9 mouse cellular contexts compared by ENCODE assay signal in the genomic region with DNA sequence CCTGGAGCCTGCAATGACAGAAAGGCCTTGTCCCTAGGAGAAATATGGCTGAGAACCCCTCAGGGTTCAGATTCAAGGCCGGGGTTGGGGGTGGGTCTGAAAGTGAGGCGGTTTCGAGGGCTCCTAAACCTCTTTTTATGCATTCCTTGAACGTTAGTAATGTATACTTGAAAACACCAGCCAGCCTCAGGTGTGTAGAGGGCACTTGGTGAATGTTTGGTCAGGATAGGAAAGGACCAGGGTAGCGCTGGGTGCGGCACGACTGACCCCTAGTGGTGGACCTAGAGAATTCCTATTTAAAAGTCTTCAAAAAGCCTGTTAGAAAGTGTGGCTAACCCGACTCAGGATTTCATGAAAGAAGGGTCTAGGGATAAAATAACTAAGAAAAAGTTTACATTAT.
DNase-seq lines count a peak whose midpoint lies in the region; ATAC-seq and TF ChIP-seq lines count a peak whose summit lies in the region.
"Had no signal": no experiment of that assay in that cellular context is flagged by ENCODE, and none has a peak within 500 bp of the region (broad histone marks: within the 10 kb centered on the region; RNA-seq: fewer than 3 reads in every experiment).

No protein-coding gene starts in this region.

- intact Hi-C loops in heart, postnatal 10 days (cut with DNase I) = loop anchor here (2.0 to 10.0 kb wide), 3 partner anchors 213 to 479 kb away; a partner anchor contains a TSS

- no peak overlapping the region for H3K9ac ChIP-seq in heart, embryonic 12.5 days
- no peak overlapping the region for H3K9ac ChIP-seq in hindbrain, postnatal 0 days (replicated peaks; ENCODE audit: low read length)

- DNase-seq in heart, postnatal 10 days = peak; percentile 39 to 72
- DNase-seq in A20 (ENCODE audit: low read depth, low spot score) = peak; percentile 43
- DNase-seq in embryo, embryonic 10 days (ENCODE audit: low spot score) = peak; percentile 84
- peak; percentile 71 for DNase-seq in hindbrain, postnatal 0 days (ENCODE audit: low spot score)
- DNase-seq in lung, postnatal 10 days = peak; percentile 62
- peak; percentile 73 for DNase-seq in testis, postnatal 10 days (ENCODE audit: low spot score)

- TF ChIP-seq CTCF in hindbrain, postnatal 0 days (IDR thresholded peaks at IDR 0.05; ENCODE audit: low read depth) = peak; percentile 84

- H3K27ac ChIP-seq in heart, embryonic 12.5 days (ENCODE audit: poor library complexity, severe bottlenecking) = no peak overlapping the region
- H3K27ac ChIP-seq in hindbrain, postnatal 0 days = no peak overlapping the region
- H3K27ac ChIP-seq: macrophage had no signal

- no peak for ATAC-seq in heart, embryonic 12.5 days (ENCODE audit: insufficient number of reproducible peaks, low FRiP score)
- peak; percentile 32 for ATAC-seq in activated CD4-positive, CD25-positive, alpha-beta regulatory T cell, adult 4 months
- peak; percentile 25; the same call in 1 of the 2 replicates for ATAC-seq in hindbrain, postnatal 0 days

- WGBS in heart, embryonic 12.5 days = 21% methylated on average over 8 of the region's 8 CpGs
- 28% methylated on average over 8 of the region's 8 CpGs for WGBS in hindbrain, postnatal 0 days

- H3K4me3 ChIP-seq in heart, embryonic 12.5 days = no peak overlapping the region
- no peak overlapping the region for H3K4me3 ChIP-seq in hindbrain, postnatal 0 days (ENCODE audit: low read length)

- H3K4me2 ChIP-seq in heart, embryonic 12.5 days = no peak overlapping the region
- H3K4me2 ChIP-seq in hindbrain, postnatal 0 days (ENCODE audit: low read depth, low read length) = no peak overlapping the region

- no peaks in the 10 kb centered on the region for H3K9me3 ChIP-seq in heart, embryonic 12.5 days (replicated peaks)
- H3K9me3 ChIP-seq in hindbrain, postnatal 0 days (ENCODE audit: low read length) = no peaks in the 10 kb centered on the region

- no peaks in the 10 kb centered on the region for H3K27me3 ChIP-seq in heart, embryonic 12.5 days (replicated peaks)
- H3K27me3 ChIP-seq in hindbrain, postnatal 0 days (ENCODE audit: insufficient read depth, low read length) = no peaks in the 10 kb centered on the region

- H3K36me3 ChIP-seq in heart, embryonic 12.5 days = no peaks in the 10 kb centered on the region
- H3K36me3 ChIP-seq in hindbrain, postnatal 0 days (ENCODE audit: insufficient read depth, low read length) = no peaks in the 10 kb centered on the region

- peaks cover 8% of the 10 kb centered on the region; the same call in 1 of the 2 replicates for H3K4me1 ChIP-seq in heart, embryonic 12.5 days (replicated peaks)
- peaks cover 6% of the 10 kb centered on the region; the same call in 1 of the 2 replicates for H3K4me1 ChIP-seq in hindbrain, postnatal 0 days (ENCODE audit: insufficient read depth, low read length)
